Mouse (Mus musculus) erythroblast, embryonic 14.5 days (primary cell): ENCODE data around the gene H2-Ob.

Experiments used
- GATA1 ChIP-seq: IDR thresholded peaks from 2 replicates; pipeline ENCODE4 v1.6.1; 2012; ENCODE audit warnings: low read length, inconsistent platforms, mixed read lengths
- TAL1 ChIP-seq: IDR thresholded peaks from 3 replicates; pipeline ENCODE4 v1.6.1; 2012; ENCODE audit warnings: low read length, inconsistent platforms, mixed read lengths

DNA sequence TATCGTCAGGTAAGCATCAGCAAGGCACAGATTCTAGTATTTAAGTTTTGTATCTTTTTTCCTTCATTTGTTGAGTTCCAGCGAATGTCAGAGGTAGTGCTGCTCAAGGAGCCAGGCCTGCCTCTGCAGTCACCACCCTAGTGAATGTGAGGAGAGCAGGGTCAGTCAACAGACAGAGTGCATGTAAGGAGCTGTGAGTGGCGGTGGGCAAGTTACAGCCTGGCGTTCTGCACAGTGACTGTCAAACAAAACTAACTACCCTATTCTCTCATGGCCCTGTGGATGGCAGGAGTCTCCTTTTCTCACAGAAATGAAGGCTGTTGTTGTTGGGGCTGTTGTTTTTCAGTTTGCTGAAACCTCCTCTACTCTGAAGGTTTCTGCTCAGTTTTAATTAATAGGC is 46.7 kb downstream of the H2-Ob start:
- no peak for TF ChIP-seq GATA1
- TF ChIP-seq TAL1, result no peak
